Mouse (Mus musculus) liver, embryonic 14.5 days (tissue): ENCODE measurements around the gene Ptx3. TPM values are rescaled to one million over a fixed set of nuclear protein-coding genes. Genes with fewer than 3 reads are reported as not detected.

Experiments
- ATAC-seq: fragments of 200-750 bp; cut with Nextera tagmentation; 2 replicates; pipeline ENCODE4 v1.8.0; 2017; ENCODE audit warnings: moderate number of reproducible peaks, mild to moderate bottlenecking, moderate library complexity; ENCODE audit not compliant: insufficient read depth
- DNase-seq, 3 experiments: peaks; one replicate each; pipeline ENCODE4 v3.0.0-alpha.2; 2012 to 2013; ENCODE audit warnings: low read depth in 3 of 3, low spot score in 3 of 3
- H3K27ac ChIP-seq: fragments of 300-500 bp; sonication (generic); 2 replicates; pipeline ENCODE4 v1.5.1; 2014; ENCODE audit warnings: moderate library complexity, mild to moderate bottlenecking, control low read depth, inconsistent platforms
- H3K27me3 ChIP-seq: fragments of 300-500 bp; sonication (generic); 2 replicates; pipeline ENCODE4 v1.6.1; 2014; ENCODE audit warnings: mild to moderate bottlenecking, low read length, moderate library complexity; ENCODE audit not compliant: control insufficient read depth, insufficient read depth
- H3K36me3 ChIP-seq: fragments of 300-500 bp; sonication (generic); replicated peaks from 2 replicates; pipeline ENCODE4 v1.6.1; 2014; ENCODE audit warnings: low read depth; ENCODE audit not compliant: control insufficient read depth, insufficient read depth
- H3K4me1 ChIP-seq, 2 experiments: fragments of 200-500 bp in 1 of 2; fragments of 300-500 bp in 1 of 2; sonication (generic) in 1 of 2; replicated peaks; 2 replicates each; pipeline ENCODE4 v1.6.1; 2012 to 2014; ENCODE audit warnings: antibody characterized with exemption in 1 of 2, inconsistent platforms in 1 of 2, low read length in 1 of 2; ENCODE audit not compliant: control insufficient read depth in 2 of 2, insufficient read depth in 2 of 2
- H3K4me2 ChIP-seq: fragments of 300-500 bp; sonication (generic); 2 replicates; pipeline ENCODE4 v1.6.1; 2014; ENCODE audit warnings: low read depth, mild to moderate bottlenecking, control low read depth, moderate library complexity
- H3K4me3 ChIP-seq, 2 experiments: fragments of 200-500 bp in 1 of 2; fragments of 300-500 bp in 1 of 2; sonication (generic) in 1 of 2; 2 replicates each; pipeline ENCODE4 v1.5.1; 2012 to 2014; ENCODE audit warnings: low read depth in 2 of 2, low read length in 2 of 2, mild to moderate bottlenecking in 2 of 2, control low read depth in 1 of 2, inconsistent platforms in 1 of 2, moderate library complexity in 1 of 2; ENCODE audit not compliant: insufficient read depth in 1 of 2
- H3K9ac ChIP-seq: fragments of 300-500 bp; sonication (generic); replicated peaks from 2 replicates; pipeline ENCODE4 v1.6.1; 2014; ENCODE audit warnings: mild to moderate bottlenecking, control low read depth, moderate library complexity
- H3K9me3 ChIP-seq: fragments of 300-500 bp; sonication (generic); 2 replicates; pipeline ENCODE4 v1.6.1; 2016; ENCODE audit warnings: low read length, mixed read lengths; ENCODE audit not compliant: control insufficient read depth
- CTCF ChIP-seq: IDR thresholded peaks from 2 replicates; pipeline ENCODE4 v1.5.1; 2016; ENCODE audit warnings: antibody characterized with exemption, low read depth, control low read depth
- EP300 ChIP-seq: IDR thresholded peaks from 2 replicates; pipeline ENCODE4 v1.6.1; 2016; ENCODE audit warnings: antibody characterized with exemption, low read depth
- WGBS: fragments of 180-500 bp; shearing (Covaris S2); extraction: QIAGEN DNeasy Blood & Tissue Kit; methylation state at CpG from one replicate; pipeline ENCODE4 v1.1.7; 2014; ENCODE audit not compliant: insufficient replicate concordance; 5-methylcytosine and 5-hydroxymethylcytosine counted together
- polyA plus RNA-seq, 2 experiments: library from polyadenylated mRNA; depleted of rRNA in 1 of 2; stranded (reverse) in 1 of 2; unstranded in 1 of 2; fragments of >200 nt; fragmentation: Nextera tagmentation in 1 of 2; extraction: Ambion mirVana in 1 of 2; gene quantifications; 2 replicates each; pipeline versions ENCODE4 v1.2.1 to v1.2.3; 2012 to 2014

Ptx3 gene
- polyA plus RNA-seq, 2 experiments: 0.06 to 0.13 TPM

DNA sequence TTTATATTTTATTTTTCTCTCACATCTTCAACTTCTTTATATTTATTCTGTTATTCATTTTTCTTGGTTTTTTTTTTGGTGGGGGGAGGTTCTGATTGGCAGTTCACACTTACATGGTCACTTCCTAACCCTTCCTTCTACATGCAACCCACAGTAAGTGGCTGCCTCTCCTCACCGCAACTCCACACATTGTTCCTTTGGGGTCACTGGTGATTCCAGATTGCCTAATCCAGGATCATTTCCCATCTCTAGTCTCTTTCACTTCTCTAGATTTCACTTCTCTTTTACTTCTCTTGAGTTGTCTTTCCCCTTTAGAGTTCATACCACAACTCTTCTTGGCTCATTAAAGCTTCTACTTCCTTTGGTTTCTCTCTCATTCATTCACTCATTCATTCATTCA lies 6.2 kb upstream of the Ptx3 start:
- no peaks in the 10 kb centered on the region for H3K4me1 ChIP-seq
- H3K27me3 ChIP-seq: no peaks in the 10 kb centered on the region
- no peak overlapping the region for H3K9ac ChIP-seq
- H3K27ac ChIP-seq: no peak overlapping the region
- DNase-seq: no peak
- WGBS: 71% methylated on average over 1 of the region's 1 CpGs
- no peak for ATAC-seq
- H3K4me3 ChIP-seq: no peak overlapping the region
- H3K36me3 ChIP-seq: no peaks in the 10 kb centered on the region
- H3K4me2 ChIP-seq: no peak overlapping the region
- no peaks in the 10 kb centered on the region for H3K9me3 ChIP-seq
- TF ChIP-seq EP300 (no peak), CTCF (no peak)

DNA sequence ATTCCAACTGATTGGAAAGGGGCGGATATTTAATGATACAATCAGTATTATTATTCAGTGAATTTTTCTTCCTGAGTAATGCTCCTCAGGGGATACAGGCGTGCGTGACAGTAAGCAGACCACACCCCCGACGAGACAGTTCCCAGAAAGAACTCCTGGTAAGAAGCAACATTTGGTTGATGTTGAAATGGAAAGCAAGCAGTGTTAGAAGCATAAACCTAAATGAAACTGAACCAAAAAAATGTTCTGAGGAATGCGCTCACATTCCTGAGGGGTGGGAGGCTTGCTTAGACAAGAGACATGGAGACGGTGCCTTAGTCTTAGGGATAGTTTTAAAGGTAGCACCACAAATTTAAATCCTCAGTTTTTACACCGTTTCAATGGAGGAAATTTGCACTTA lies 4.0 kb upstream of the Ptx3 start:
- TF ChIP-seq EP300: no peak
- TF ChIP-seq CTCF: no peak
- H3K9ac ChIP-seq: no peak overlapping the region
- no peaks in the 10 kb centered on the region for H3K4me1 ChIP-seq
- peaks cover 5% of the 10 kb centered on the region for H3K27me3 ChIP-seq
- H3K27ac ChIP-seq: no peak overlapping the region
- no peak for ATAC-seq
- no peaks in the 10 kb centered on the region for H3K36me3 ChIP-seq
- WGBS: 59% methylated on average over 8 of the region's 8 CpGs
- H3K4me3 ChIP-seq: no peak overlapping the region
- H3K9me3 ChIP-seq: no peaks in the 10 kb centered on the region
- H3K4me2 ChIP-seq: no peak overlapping the region
- DNase-seq: no peak

DNA sequence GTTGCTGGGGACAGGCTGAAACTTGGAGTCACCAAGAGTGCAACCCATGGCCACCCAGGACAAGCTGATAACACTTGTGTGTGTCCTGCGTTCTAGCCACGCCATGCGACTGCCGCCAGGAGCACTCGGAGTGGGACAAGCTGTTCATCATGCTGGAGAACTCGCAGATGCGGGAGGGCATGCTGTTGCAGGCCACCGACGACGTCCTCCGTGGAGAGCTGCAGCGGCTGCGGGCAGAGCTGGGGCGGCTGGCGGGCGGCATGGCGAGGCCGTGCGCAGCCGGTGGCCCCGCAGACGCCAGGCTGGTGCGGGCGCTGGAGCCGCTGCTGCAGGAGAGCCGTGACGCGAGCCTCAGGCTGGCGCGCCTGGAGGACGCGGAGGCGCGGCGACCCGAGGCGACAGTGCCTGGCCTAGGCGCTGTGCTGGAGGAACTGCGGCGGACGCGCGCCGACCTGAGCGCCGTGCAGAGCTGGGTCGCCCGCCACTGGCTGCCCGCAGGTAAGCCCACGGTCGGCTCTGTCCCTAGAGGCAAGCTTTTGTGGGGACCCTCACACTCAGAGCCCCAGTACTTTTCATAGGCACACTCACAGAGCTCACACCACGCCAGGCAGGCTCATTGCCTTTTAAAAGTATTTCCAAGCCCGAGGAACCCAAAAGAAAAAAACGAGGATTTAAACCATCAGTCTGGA lies 988 bp downstream of the Ptx3 start:
- WGBS: under 1% methylated on average over 54 of the region's 54 CpGs
- Histone ChIP-seq H3K27me3 (peaks cover 22% of the 10 kb centered on the region), H3K27ac (no peak overlapping the region), H3K4me2 (peak overlapping the region; percentile 37), H3K9ac (no peak overlapping the region), H3K36me3 (no peaks in the 10 kb centered on the region), H3K9me3 (no peaks in the 10 kb centered on the region), H3K4me1 (no peaks in the 10 kb centered on the region), H3K4me3 (peak overlapping the region; percentile 9 to 26; a peak in 3 of 4 replicates)
- no peak for DNase-seq
- no peak for TF ChIP-seq EP300
- no peak for TF ChIP-seq CTCF
- ATAC-seq: no peak

DNA sequence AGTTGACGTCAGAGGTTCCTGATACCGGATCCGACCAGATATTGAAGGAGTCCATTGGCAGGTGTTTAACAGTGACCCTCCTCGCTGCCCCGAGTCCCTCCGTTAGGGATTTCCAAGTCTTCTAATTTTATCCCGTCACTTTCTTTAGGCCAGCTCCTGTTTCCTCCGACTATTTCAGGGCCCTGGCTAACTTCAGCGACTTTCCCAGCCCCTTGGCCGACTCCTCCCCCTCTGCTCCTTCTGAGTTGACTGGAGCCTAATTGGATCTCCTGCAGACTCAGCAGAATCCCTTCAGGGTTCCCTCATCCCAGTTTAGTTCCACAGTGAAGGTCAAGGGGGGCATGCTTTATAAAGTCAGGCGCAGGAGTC lies 1.5 kb downstream of the Ptx3 start:
- no peak overlapping the region for H3K9ac ChIP-seq
- 4% methylated on average over 11 of the region's 11 CpGs for WGBS
- no peak for ATAC-seq

DNA sequence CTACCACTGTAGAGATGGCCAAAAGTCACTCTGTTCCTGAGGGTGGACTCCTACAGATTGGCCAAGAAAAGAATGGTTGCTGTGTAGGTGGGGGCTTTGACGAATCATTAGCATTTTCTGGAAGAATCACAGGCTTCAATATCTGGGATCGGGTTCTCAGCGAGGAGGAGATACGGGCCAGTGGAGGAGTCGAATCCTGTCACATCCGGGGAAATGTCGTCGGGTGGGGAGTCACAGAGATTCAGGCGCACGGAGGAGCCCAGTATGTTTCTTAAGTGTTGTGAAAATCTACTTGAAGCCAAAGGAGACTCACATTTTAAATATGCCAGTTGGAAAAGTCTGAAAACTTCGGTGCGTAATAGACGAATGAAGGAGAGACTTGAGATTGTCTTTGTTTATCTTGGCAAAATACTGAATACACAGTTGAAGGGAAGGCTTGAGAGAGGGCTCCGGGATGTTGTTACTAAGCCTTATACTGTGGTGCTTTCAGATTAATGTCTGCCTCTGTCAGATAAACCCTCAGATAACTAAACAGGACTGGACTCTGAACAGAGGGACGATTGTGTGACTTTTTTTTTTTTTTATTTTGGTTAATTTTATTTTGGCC lies 5.3 kb downstream of the Ptx3 start:
- H3K27ac ChIP-seq: no peak overlapping the region
- no peak overlapping the region for H3K4me2 ChIP-seq
- TF ChIP-seq EP300 (no peak), CTCF (no peak)
- H3K36me3 ChIP-seq: no peaks in the 10 kb centered on the region
- no peaks in the 10 kb centered on the region for H3K4me1 ChIP-seq
- WGBS: 68% methylated on average over 15 of the region's 15 CpGs
- no peak for ATAC-seq
- peaks cover 22% of the 10 kb centered on the region for H3K27me3 ChIP-seq
- H3K9ac ChIP-seq: no peak overlapping the region
- no peak for DNase-seq
- no peak overlapping the region for H3K4me3 ChIP-seq
- H3K9me3 ChIP-seq: no peaks in the 10 kb centered on the region

More for the DNA sequence above, 1.5 kb downstream of the Ptx3 start:
- Histone ChIP-seq H3K27me3 (peaks cover 22% of the 10 kb centered on the region), H3K4me2 (peak overlapping the region; percentile 37), H3K36me3 (no peaks in the 10 kb centered on the region), H3K9me3 (no peaks in the 10 kb centered on the region), H3K4me1 (no peaks in the 10 kb centered on the region), H3K27ac (no peak overlapping the region), H3K4me3 (peak overlapping the region in 1 of 2 experiments; percentile 9; a peak in 2 of 4 replicates)
- DNase-seq: no peak
- TF ChIP-seq CTCF (no peak), EP300 (no peak)
